Mouse (Mus musculus): ENCODE data around the gene Zfp60. TPM values are rescaled to one million over a fixed set of nuclear protein-coding genes. Genes with fewer than 3 reads are reported as not detected.
"Not testable (repeated sequence)": the region's sequence is repeated elsewhere in the genome, so short reads cannot be mapped to it uniquely, and the experiment has no call there.

Gene Zfp60
- total RNA-seq, 2 experiments from 2014 or later = 33.7 to 34.4 TPM

DNA sequence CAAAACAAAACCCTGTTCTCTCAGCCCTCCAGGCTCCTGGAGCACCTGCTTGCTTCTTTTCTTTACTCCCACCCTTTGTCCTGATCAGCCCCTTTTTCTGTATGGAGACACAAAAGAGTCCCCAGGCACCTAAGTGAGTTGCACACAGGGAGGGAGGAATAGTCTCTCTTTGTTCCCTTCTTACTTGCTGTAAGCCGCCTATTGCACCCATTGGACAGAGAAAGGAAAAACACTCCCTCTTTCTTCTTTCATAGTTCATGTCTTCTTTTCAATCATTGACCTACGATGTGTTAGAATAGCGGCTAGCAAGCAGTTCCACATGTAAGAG is 25.8 kb downstream of the Zfp60 start:
- intact Hi-C loops (cut with DNase I) = no loop called here
- DNase-seq (ENCODE audit: low spot score in 2 of 2) = no peak

DNA sequence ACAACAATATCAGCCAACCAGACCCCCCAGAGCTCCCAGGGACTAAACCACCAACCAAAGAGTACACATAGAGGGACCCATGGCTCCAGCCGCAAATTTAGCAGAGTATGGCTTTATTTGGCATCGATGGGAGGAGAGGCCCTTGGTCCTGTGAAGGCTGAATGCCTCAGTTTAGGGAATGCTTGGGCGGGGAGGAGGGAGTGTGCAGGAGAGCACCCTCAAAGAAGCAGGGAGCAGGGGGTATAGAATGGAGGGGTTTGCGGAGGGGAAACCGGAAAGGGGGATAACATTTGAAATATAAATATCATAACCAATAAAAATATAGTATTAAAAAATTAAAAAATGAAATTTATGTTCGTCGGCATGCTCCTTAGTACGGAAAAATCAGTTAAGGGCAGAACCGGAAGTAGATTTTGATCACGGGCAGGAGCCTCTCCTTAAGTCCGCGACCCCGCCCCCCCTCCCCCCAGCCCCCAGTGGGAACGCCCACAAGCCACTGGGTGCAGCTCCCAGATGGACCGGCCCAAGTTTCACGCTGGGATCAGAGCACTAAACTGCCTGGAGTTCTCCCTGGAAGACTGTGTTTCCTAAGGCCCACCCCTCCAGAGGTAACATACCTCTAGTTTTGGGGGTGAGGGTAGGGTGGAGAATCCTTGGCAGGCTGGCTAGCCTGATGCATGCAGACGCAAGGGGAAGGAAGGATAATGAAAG is 34.1 kb downstream of the Zfp60 start:
- DNase-seq (ENCODE audit: low spot score in 2 of 2) = no peak
- intact Hi-C loops (cut with DNase I) = no loop called here

DNA sequence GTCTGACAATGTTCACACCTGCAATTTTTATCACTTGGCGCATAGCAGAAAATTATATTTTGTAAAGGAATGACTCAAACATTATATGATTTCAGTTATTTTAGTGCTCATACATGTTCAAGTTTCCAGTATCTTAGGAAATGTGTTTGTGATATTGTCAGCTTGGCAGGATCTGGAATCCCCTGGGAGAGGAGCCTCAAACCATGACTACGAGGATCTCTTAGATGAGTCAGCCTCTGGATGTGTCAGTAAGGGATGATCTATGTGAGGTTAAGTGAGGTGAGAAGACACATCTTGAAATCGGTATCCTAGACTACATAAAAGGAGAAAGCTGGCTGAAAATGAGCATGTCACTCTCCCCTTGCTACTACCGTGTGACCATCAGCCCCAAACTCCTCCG is 58.1 kb downstream of the Zfp60 start:
- intact Hi-C loops (cut with DNase I) = no loop called here
- peak in 1 of 2 experiments; percentile 20 for DNase-seq (ENCODE audit: low spot score in 2 of 2)

DNA sequence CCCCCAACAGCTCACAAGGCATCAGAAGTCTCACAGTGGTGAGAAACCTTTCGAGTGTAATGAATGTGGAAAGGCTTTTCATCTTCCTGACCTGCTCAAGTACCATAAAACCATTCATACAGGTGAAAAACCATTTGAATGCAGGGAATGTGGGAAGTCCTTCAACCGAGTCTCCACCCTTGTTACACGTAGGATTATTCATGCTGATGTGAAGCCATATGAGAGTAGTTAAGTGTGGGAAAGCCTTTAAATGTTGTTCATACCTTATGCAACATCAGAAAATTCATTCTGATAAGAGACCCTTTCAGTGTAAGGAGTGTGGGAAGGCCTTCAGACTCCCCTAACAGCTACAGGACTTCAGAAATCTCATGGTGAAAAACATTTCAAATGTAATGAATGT is 62.7 kb downstream of the Zfp60 start:
- intact Hi-C loops (cut with DNase I); DNase-seq (ENCODE audit: low spot score in 2 of 2): not testable (repeated sequence)

DNA sequence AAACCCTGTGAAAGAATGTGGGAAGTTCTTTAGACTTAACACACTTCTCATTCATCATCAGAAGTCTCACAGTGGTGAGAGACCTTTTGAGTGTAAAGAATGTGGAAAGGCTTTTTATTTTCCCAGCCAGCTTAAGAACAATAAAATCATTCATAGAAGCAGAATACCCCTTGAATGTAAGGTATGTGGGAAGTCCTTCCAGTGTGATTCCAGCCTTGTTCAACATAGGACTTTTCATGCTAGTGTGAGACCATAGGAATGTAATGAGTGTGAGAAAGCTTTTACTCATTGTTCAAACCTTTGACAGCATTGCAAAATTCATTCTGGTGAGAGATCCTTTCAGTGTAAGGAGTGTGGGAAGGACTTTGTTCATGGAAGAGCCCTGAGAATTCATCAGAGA is 63.4 kb downstream of the Zfp60 start:
- no peak for DNase-seq (ENCODE audit: low spot score in 2 of 2)
- intact Hi-C loops (cut with DNase I) = no loop called here

DNA sequence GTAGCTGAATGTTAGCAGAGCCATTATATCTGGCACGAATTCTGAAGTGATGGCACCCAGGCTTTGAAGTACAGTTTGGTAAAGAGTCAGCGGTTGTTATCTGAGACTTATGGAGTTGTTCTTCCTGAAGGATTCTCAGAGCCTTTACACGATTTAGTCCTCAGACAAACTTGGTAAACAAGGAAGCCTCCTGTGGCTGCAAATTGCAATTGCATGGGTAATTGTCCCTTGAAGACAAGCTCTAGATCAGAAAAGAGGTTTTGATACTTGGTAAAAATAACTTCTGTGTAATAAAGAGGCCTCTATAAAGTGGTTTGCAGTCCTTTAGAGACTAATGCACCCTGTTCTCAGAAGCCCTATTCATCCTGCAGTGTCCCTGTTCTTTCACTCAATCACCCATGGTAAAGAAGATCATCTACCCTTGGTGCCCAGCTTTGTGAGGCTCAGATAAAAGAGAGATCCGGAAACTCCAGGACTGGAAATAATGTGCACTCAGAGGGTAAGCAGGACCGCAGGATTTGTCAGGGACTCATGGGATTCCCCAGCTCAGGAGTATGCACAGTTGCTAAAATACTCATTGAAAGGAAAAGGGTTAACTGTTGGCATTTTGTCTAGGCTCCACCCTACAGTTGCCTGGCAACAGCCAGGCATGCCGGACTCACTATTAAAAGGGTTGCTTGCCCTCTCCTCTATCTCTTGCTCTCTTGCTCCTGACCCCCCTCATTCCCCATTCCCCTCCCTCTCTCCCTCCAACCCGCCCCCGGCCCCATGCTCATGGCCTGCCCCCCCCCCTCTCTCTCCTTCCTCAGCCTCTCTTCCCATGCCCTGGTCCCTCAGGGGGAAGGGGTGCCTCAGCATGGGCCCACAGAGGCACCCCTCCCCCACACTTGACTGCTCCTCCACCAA is 67.0 kb downstream of the Zfp60 start:
- intact Hi-C loops (cut with DNase I) = no loop called here
- no peak for DNase-seq (ENCODE audit: low spot score in 2 of 2)

DNA sequence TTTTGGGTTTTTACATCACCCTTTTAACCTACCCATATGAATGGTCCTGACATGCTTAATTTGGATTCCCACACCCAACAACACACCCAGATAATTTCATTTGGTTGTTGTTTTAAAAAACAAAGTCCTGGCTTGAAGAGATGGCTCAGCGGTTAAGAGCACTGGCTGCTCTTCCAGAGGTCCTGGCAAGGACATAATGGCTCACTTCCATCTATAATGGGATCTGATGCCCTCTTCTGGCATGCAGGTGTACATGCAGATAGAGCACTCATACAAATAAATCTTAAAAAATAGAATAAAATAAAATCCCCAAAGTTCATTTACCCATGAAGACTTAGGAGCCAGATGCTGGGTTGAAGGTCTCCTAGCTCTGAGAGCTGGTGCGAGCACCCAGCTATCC is 69.9 kb downstream of the Zfp60 start:
- intact Hi-C loops (cut with DNase I) = no loop called here

DNA sequence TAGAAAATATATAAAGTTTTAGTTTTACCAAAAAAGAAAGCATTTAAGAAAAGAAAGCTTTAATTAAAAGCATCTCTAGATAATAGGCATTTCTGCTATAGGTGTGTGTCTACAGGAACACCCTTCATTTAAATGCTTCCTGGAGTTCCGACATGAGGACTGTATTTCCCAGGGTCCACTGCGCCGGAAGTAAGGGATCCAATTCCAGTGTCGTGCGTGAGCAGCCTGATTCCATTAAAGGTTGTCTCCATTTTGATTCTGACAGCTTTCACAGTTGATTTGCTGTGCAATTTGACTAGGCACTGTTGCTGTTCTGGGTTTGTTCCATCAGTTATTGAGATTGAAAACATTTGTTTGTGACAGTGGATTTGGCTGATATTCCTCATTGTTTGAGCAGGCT is 71.8 kb downstream of the Zfp60 start:
- intact Hi-C loops (cut with DNase I) = no loop called here
- no peak for DNase-seq (ENCODE audit: low spot score in 2 of 2)

More for the DNA sequence above, 69.9 kb downstream of the Zfp60 start:
- peak in 1 of 2 experiments; percentile 22 for DNase-seq (ENCODE audit: low spot score in 2 of 2)

Other genes starting within 250 kb of the Zfp60 start
- gene Sertad1, start 244.5 kb upstream of the Zfp60 start, total RNA-seq (2021) = 10 to 100 TPM in 1 of 2 experiments, 1 to 10 TPM in 1; 8.7 to 12.9 TPM
- gene Prx, start 232.1 kb upstream of the Zfp60 start, total RNA-seq (2021) = under 1 TPM; 0.57 to 0.66 TPM
- not detected for gene Hipk4, start 208.1 kb upstream of the Zfp60 start, total RNA-seq (2021)
- gene Pld3, start 178.2 kb upstream of the Zfp60 start, total RNA-seq (2021) = 100 to 1,000 TPM; 805 to 820 TPM
- 10 to 100 TPM; 24.5 to 27.8 TPM for gene 2310022A10Rik, start 178.2 kb upstream of the Zfp60 start, total RNA-seq (2021)
- gene Akt2, start 139.8 kb upstream of the Zfp60 start, total RNA-seq (2021) = 100 to 1,000 TPM; 114 to 147 TPM
- 100 to 1,000 TPM; 158 to 159 TPM for gene Ttc9b, start 77.5 kb upstream of the Zfp60 start, total RNA-seq (2021)
- 100 to 1,000 TPM; 228 to 233 TPM for gene Map3k10, start 56.8 kb upstream of the Zfp60 start, total RNA-seq (2021)
- gene Zfp607b, start 42.0 kb upstream of the Zfp60 start, total RNA-seq (2021) = 1 to 10 TPM; 8.0 to 8.1 TPM
- 1 to 10 TPM; 8.1 to 8.7 TPM for gene Zfp626, start 75.8 kb downstream of the Zfp60 start, total RNA-seq (2021)
- gene Zfp59, start 107.2 kb downstream of the Zfp60 start, total RNA-seq (2021) = 1 to 10 TPM; 4.0 to 4.5 TPM
- gene Zfp607a, start 126.1 kb downstream of the Zfp60 start, total RNA-seq (2021) = 1 to 10 TPM; 1.5 to 2.3 TPM
- gene Zfp974, start 198.1 kb downstream of the Zfp60 start, total RNA-seq (2021) = 10 to 100 TPM; 12.9 to 13.1 TPM
- gene Zfp780b, start 247.8 kb downstream of the Zfp60 start, total RNA-seq (2021) = 10 to 100 TPM; 22.2 to 22.5 TPM